Mouse (Mus musculus): ENCODE data around the gene Prps1l1. TPM values are rescaled to one million over a fixed set of nuclear protein-coding genes. Genes with fewer than 3 reads are reported as not detected.

The Prps1l1 gene
- total RNA-seq, 2 experiments from 2014 or later: not detected

- no peak for TF ChIP-seq CTCF (conservative IDR thresholded peaks at IDR 0.05)
- Histone ChIP-seq H3K27ac (peak overlapping the region; percentile 50; the same call in 1 of the 2 replicates), H3K4me3 (no peak overlapping the region)
- DNase-seq (ENCODE audit: low spot score in 2 of 2): peak; percentile 31 to 72
These were observed 24.0 kb downstream of the Prps1l1 start for GRCm38 (mm10) chr12:35008340-35009137.

- no peak for DNase-seq (ENCODE audit: low spot score in 2 of 2)
- H3K27ac ChIP-seq: no peak overlapping the region
- no peak overlapping the region for H3K4me3 ChIP-seq
- no peak for TF ChIP-seq CTCF (conservative IDR thresholded peaks at IDR 0.05)
These were observed 26.9 kb downstream of the Prps1l1 start for GRCm38 (mm10) chr12:35011462-35011861.

- H3K4me3 ChIP-seq: no peak overlapping the region
- no peak for DNase-seq (ENCODE audit: low spot score in 2 of 2)
- no peak overlapping the region for H3K27ac ChIP-seq
These were observed 29.4 kb downstream of the Prps1l1 start for GRCm38 (mm10) chr12:35013950-35014349.

GRCm38 (mm10) chr12:35016056-35016455 lies 31.5 kb downstream of the Prps1l1 start:
- Histone ChIP-seq H3K4me3 (no peak overlapping the region), H3K27ac (no peak overlapping the region)
- TF ChIP-seq CTCF (conservative IDR thresholded peaks at IDR 0.05): peak; percentile 89
- peak; percentile 34 to 42 for DNase-seq (ENCODE audit: low spot score in 2 of 2)

More at GRCm38 (mm10) chr12:35013950-35014349, 29.4 kb downstream of the Prps1l1 start:
- TF ChIP-seq CTCF (conservative IDR thresholded peaks at IDR 0.05): no peak

- no peak for TF ChIP-seq CTCF (conservative IDR thresholded peaks at IDR 0.05)
- Histone ChIP-seq H3K27ac (no peak overlapping the region), H3K4me3 (no peak overlapping the region)
- no peak for DNase-seq (ENCODE audit: low spot score in 2 of 2)
These were observed 32.1 kb downstream of the Prps1l1 start for GRCm38 (mm10) chr12:35016481-35017250.

GRCm38 (mm10) chr12:35018679-35019237 lies 34.2 kb downstream of the Prps1l1 start:
- no peak overlapping the region for H3K4me3 ChIP-seq
- DNase-seq (ENCODE audit: low spot score in 2 of 2): no peak
- no peak overlapping the region for H3K27ac ChIP-seq
- TF ChIP-seq CTCF (conservative IDR thresholded peaks at IDR 0.05): no peak

GRCm38 (mm10) chr12:35021285-35021684 lies 36.7 kb downstream of the Prps1l1 start:
- DNase-seq (ENCODE audit: low spot score in 2 of 2): no peak
- no peak overlapping the region for H3K27ac ChIP-seq
- no peak for TF ChIP-seq CTCF (conservative IDR thresholded peaks at IDR 0.05)
- no peak overlapping the region for H3K4me3 ChIP-seq

- TF ChIP-seq CTCF (conservative IDR thresholded peaks at IDR 0.05): no peak
- no peak for DNase-seq (ENCODE audit: low spot score in 2 of 2)
- H3K27ac ChIP-seq: no peak overlapping the region
- no peak overlapping the region for H3K4me3 ChIP-seq
These were observed 37.5 kb downstream of the Prps1l1 start for GRCm38 (mm10) chr12:35022066-35022465.

GRCm38 (mm10) chr12:35025916-35026432 lies 41.4 kb downstream of the Prps1l1 start:
- no peak for DNase-seq (ENCODE audit: low spot score in 2 of 2)
- no peak for TF ChIP-seq CTCF (conservative IDR thresholded peaks at IDR 0.05)
- no peak overlapping the region for H3K27ac ChIP-seq
- no peak overlapping the region for H3K4me3 ChIP-seq

GRCm38 (mm10) chr12:35027533-35027932 lies 43.0 kb downstream of the Prps1l1 start:
- no peak for TF ChIP-seq CTCF (conservative IDR thresholded peaks at IDR 0.05)
- Histone ChIP-seq H3K4me3 (no peak overlapping the region), H3K27ac (no peak overlapping the region)

More at GRCm38 (mm10) chr12:35027533-35027932, 43.0 kb downstream of the Prps1l1 start:
- no peak for DNase-seq (ENCODE audit: low spot score in 2 of 2)

Other genes with a start within 250 kb of the Prps1l1 start
- gene Hdac9, start 67.7 kb upstream of the Prps1l1 start, total RNA-seq (2021): 10 to 100 TPM; 34.7 to 35.2 TPM
- 10 to 100 TPM; 62.0 to 62.1 TPM for gene Snx13, start 62.4 kb downstream of the Prps1l1 start, total RNA-seq (2021)

All from layer of hippocampus, adult 2 months (tissue).